Mouse (Mus musculus): ENCODE data around the gene Mme. TPM values are rescaled to one million over a fixed set of nuclear protein-coding genes. Genes with fewer than 3 reads are reported as not detected.

The Mme gene
- polyA plus RNA-seq, 1 experiment from 2014 or later: 2.3 TPM

GRCm38 (mm10) chr3:63294791-63295190 lies 53.5 kb downstream of the Mme start:
- peak overlapping the region; percentile 100 for H3K4me2 ChIP-seq (replicated peaks; ENCODE audit: low read depth, low read length)
- H3K27me3 ChIP-seq (ENCODE audit: control insufficient read depth, insufficient read depth, low read length): no peaks in the 10 kb centered on the region
- WGBS: 41% methylated on average over 4 of the region's 4 CpGs
- H3K4me1 ChIP-seq (ENCODE audit: control insufficient read depth, insufficient read depth, low read length): 0 out of 2 replicates have a peak, but pooled peaks cover 5% of the 10 kb centered on the region
- no peak overlapping the region for H3K9ac ChIP-seq (replicated peaks; ENCODE audit: low read depth, low read length)
- H3K36me3 ChIP-seq (ENCODE audit: control insufficient read depth, insufficient read depth, low read length): no peaks in the 10 kb centered on the region
- no peak for ATAC-seq (ENCODE audit: insufficient number of reproducible peaks, insufficient read depth, low FRiP score, low read depth)
- peak overlapping the region; percentile 63 for H3K4me3 ChIP-seq (ENCODE audit: low read depth, low read length)
- H3K9me3 ChIP-seq (ENCODE audit: control insufficient read depth, low read depth, low read length): no peaks in the 10 kb centered on the region
- no peak overlapping the region for H3K27ac ChIP-seq (ENCODE audit: low read length)

DNA sequence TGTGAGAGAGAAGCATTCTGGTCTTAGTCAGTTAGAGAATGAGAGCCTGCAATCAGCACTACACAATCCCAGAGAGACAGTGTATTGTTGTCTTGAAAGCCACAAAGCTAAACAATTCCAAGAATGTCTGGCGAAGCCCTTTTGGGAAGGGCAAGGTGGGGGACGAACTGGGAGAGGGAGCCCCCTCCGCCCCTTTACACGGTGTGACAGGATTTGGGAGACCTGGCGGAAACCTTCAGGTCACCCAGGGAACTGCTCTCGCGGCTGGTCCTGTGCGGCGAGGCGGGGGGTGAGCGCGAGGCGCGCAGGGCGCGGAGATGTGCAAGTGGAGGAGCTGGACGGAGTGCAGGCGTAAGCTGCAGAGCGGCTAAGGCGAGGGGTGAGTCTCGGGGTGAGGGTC lies 53.9 kb downstream of the Mme start:
- Histone ChIP-seq H3K27ac (ENCODE audit: low read length) (no peak overlapping the region; the same call in 1 of the 2 replicates), H3K36me3 (ENCODE audit: control insufficient read depth, insufficient read depth, low read length) (no peaks in the 10 kb centered on the region), H3K4me3 (ENCODE audit: low read depth, low read length) (peak overlapping the region; percentile 63), H3K4me1 (ENCODE audit: control insufficient read depth, insufficient read depth, low read length) (0 out of 2 replicates have a peak, but pooled peaks cover 5% of the 10 kb centered on the region), H3K9ac (replicated peaks; ENCODE audit: low read depth, low read length) (peak overlapping the region; percentile 38), H3K27me3 (ENCODE audit: control insufficient read depth, insufficient read depth, low read length) (no peaks in the 10 kb centered on the region), H3K4me2 (replicated peaks; ENCODE audit: low read depth, low read length) (peak overlapping the region; percentile 100), H3K9me3 (ENCODE audit: control insufficient read depth, low read depth, low read length) (no peaks in the 10 kb centered on the region)
- WGBS: under 1% methylated on average over 21 of the region's 21 CpGs
- peak; percentile 82 for ATAC-seq (ENCODE audit: insufficient number of reproducible peaks, insufficient read depth, low FRiP score, low read depth)

- H3K9me3 ChIP-seq (ENCODE audit: control insufficient read depth, low read depth, low read length): no peaks in the 10 kb centered on the region
These were observed 54.4 kb downstream of the Mme start for GRCm38 (mm10) chr3:63295657-63296231.

DNA sequence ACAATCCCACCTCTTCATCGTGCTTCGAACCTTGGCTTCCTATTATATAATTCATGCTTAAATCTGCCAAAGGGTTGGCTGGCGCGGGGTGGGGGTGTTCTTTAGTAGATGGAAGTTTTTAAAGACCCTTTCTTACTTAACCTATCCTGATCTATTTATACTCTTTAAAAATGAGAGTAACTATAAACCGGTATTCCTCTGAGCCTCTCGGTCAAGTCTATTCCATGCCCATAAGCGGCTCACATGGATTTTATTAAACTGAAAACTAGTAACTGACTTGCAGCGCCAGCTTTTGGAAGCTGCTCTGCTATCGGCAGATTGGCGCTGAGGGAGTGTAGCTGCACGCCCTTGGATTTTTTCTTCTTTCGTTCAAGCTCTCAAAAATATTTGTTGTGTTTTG lies 55.1 kb downstream of the Mme start:
- WGBS: 6% methylated on average over 12 of the region's 12 CpGs
- Histone ChIP-seq H3K9me3 (ENCODE audit: control insufficient read depth, low read depth, low read length) (no peaks in the 10 kb centered on the region), H3K4me3 (ENCODE audit: low read depth, low read length) (peak overlapping the region; percentile 63; the same call in 1 of the 2 replicates), H3K4me1 (ENCODE audit: control insufficient read depth, insufficient read depth, low read length) (0 out of 2 replicates have a peak, but pooled peaks cover 5% of the 10 kb centered on the region), H3K27ac (ENCODE audit: low read length) (no peak overlapping the region), H3K27me3 (ENCODE audit: control insufficient read depth, insufficient read depth, low read length) (no peaks in the 10 kb centered on the region), H3K9ac (replicated peaks; ENCODE audit: low read depth, low read length) (no peak overlapping the region), H3K36me3 (ENCODE audit: control insufficient read depth, insufficient read depth, low read length) (no peaks in the 10 kb centered on the region), H3K4me2 (replicated peaks; ENCODE audit: low read depth, low read length) (peak overlapping the region; percentile 100)
- no peak for ATAC-seq (ENCODE audit: insufficient number of reproducible peaks, insufficient read depth, low FRiP score, low read depth)

More at GRCm38 (mm10) chr3:63295657-63296231, 54.4 kb downstream of the Mme start:
- Histone ChIP-seq H3K36me3 (ENCODE audit: control insufficient read depth, insufficient read depth, low read length) (no peaks in the 10 kb centered on the region), H3K4me3 (ENCODE audit: low read depth, low read length) (peak overlapping the region; percentile 63), H3K27ac (ENCODE audit: low read length) (no peak overlapping the region; the same call in 1 of the 2 replicates), H3K9ac (replicated peaks; ENCODE audit: low read depth, low read length) (peak overlapping the region; percentile 38), H3K4me1 (ENCODE audit: control insufficient read depth, insufficient read depth, low read length) (0 out of 2 replicates have a peak, but pooled peaks cover 5% of the 10 kb centered on the region), H3K4me2 (replicated peaks; ENCODE audit: low read depth, low read length) (peak overlapping the region; percentile 100), H3K27me3 (ENCODE audit: control insufficient read depth, insufficient read depth, low read length) (no peaks in the 10 kb centered on the region)
- peak; percentile 79 for ATAC-seq (ENCODE audit: insufficient number of reproducible peaks, insufficient read depth, low FRiP score, low read depth)
- WGBS: under 1% methylated on average over 46 of the region's 54 CpGs

- Histone ChIP-seq H3K4me2 (replicated peaks; ENCODE audit: low read depth, low read length) (no peak overlapping the region), H3K4me3 (ENCODE audit: low read depth, low read length) (no peak overlapping the region), H3K36me3 (ENCODE audit: control insufficient read depth, insufficient read depth, low read length) (no peaks in the 10 kb centered on the region), H3K4me1 (ENCODE audit: control insufficient read depth, insufficient read depth, low read length) (0 out of 2 replicates have a peak, but pooled peaks cover 5% of the 10 kb centered on the region), H3K27me3 (ENCODE audit: control insufficient read depth, insufficient read depth, low read length) (no peaks in the 10 kb centered on the region), H3K9me3 (ENCODE audit: control insufficient read depth, low read depth, low read length) (no peaks in the 10 kb centered on the region), H3K9ac (replicated peaks; ENCODE audit: low read depth, low read length) (no peak overlapping the region), H3K27ac (ENCODE audit: low read length) (no peak overlapping the region)
- WGBS: 7% methylated on average over 6 of the region's 6 CpGs
- ATAC-seq (ENCODE audit: insufficient number of reproducible peaks, insufficient read depth, low FRiP score, low read depth): no peak; the same call in 1 of the 2 replicates
These were observed 56.5 kb downstream of the Mme start for GRCm38 (mm10) chr3:63297787-63298186.

GRCm38 (mm10) chr3:63315211-63315760 lies 73.9 kb downstream of the Mme start:
- Histone ChIP-seq H3K4me1 (ENCODE audit: control insufficient read depth, insufficient read depth, low read length) (no peaks in the 10 kb centered on the region), H3K9ac (replicated peaks; ENCODE audit: low read depth, low read length) (no peak overlapping the region), H3K27me3 (ENCODE audit: control insufficient read depth, insufficient read depth, low read length) (no peaks in the 10 kb centered on the region), H3K9me3 (ENCODE audit: control insufficient read depth, low read depth, low read length) (no peaks in the 10 kb centered on the region), H3K27ac (ENCODE audit: low read length) (no peak overlapping the region), H3K4me2 (replicated peaks; ENCODE audit: low read depth, low read length) (no peak overlapping the region), H3K36me3 (ENCODE audit: control insufficient read depth, insufficient read depth, low read length) (no peaks in the 10 kb centered on the region), H3K4me3 (ENCODE audit: low read depth, low read length) (no peak overlapping the region)
- 77% methylated on average over 7 of the region's 7 CpGs for WGBS
- no peak for ATAC-seq (ENCODE audit: insufficient number of reproducible peaks, insufficient read depth, low FRiP score, low read depth)

- Histone ChIP-seq H3K4me2 (replicated peaks; ENCODE audit: low read depth, low read length) (no peak overlapping the region), H3K4me3 (ENCODE audit: low read depth, low read length) (no peak overlapping the region), H3K9ac (replicated peaks; ENCODE audit: low read depth, low read length) (no peak overlapping the region), H3K9me3 (ENCODE audit: control insufficient read depth, low read depth, low read length) (no peaks in the 10 kb centered on the region), H3K27me3 (ENCODE audit: control insufficient read depth, insufficient read depth, low read length) (no peaks in the 10 kb centered on the region), H3K4me1 (ENCODE audit: control insufficient read depth, insufficient read depth, low read length) (no peaks in the 10 kb centered on the region), H3K27ac (ENCODE audit: low read length) (no peak overlapping the region), H3K36me3 (ENCODE audit: control insufficient read depth, insufficient read depth, low read length) (no peaks in the 10 kb centered on the region)
- no peak for ATAC-seq (ENCODE audit: insufficient number of reproducible peaks, insufficient read depth, low FRiP score, low read depth)
- 41% methylated on average over 3 of the region's 3 CpGs for WGBS
These were observed 76.2 kb downstream of the Mme start for GRCm38 (mm10) chr3:63317496-63317895.

GRCm38 (mm10) chr3:63325615-63326014 lies 84.3 kb downstream of the Mme start:
- WGBS: 66% methylated on average over 2 of the region's 2 CpGs
- Histone ChIP-seq H3K9ac (replicated peaks; ENCODE audit: low read depth, low read length) (no peak overlapping the region), H3K27ac (ENCODE audit: low read length) (no peak overlapping the region), H3K4me1 (ENCODE audit: control insufficient read depth, insufficient read depth, low read length) (no peaks in the 10 kb centered on the region), H3K4me2 (replicated peaks; ENCODE audit: low read depth, low read length) (no peak overlapping the region), H3K9me3 (ENCODE audit: control insufficient read depth, low read depth, low read length) (no peaks in the 10 kb centered on the region), H3K4me3 (ENCODE audit: low read depth, low read length) (no peak overlapping the region), H3K36me3 (ENCODE audit: control insufficient read depth, insufficient read depth, low read length) (no peaks in the 10 kb centered on the region), H3K27me3 (ENCODE audit: control insufficient read depth, insufficient read depth, low read length) (no peaks in the 10 kb centered on the region)
- ATAC-seq (ENCODE audit: insufficient number of reproducible peaks, insufficient read depth, low FRiP score, low read depth): no peak

Measured in stomach, embryonic 14.5 days (tissue).